Mouse (Mus musculus) forebrain, embryonic 14.5 days (tissue): Measurements from ENCODE around the gene Glt1d1. TPM values are rescaled to one million over a fixed set of nuclear protein-coding genes. Genes with fewer than 3 reads are reported as not detected.

Experiments
- polyA plus RNA-seq: library from polyadenylated mRNA; unstranded; fragments of >200 nt; fragmentation: Nextera tagmentation; extraction: Ambion mirVana; gene quantifications from 2 replicates; pipeline ENCODE4 v1.2.1, GENCODE M21; 2014

The Glt1d1 gene
- polyA plus RNA-seq, 1 experiment from 2014 or later: 1.1 TPM

Other genes starting within 250 kb of the Glt1d1 start
- gene Slc15a4, start 635 bp downstream of the Glt1d1 start, polyA plus RNA-seq: 18.2 and 26.3 TPM in 2 replicates